Mouse (Mus musculus): ENCODE results near the gene Olfr1341. TPM values are rescaled to one million over a fixed set of nuclear protein-coding genes. Genes with fewer than 3 reads are reported as not detected.

Olfr1341 gene
- not detected in 2 replicates for polyA plus RNA-seq (2014; fragmentation: Nextera tagmentation; extraction: Ambion mirVana)

GRCm38 (mm10) chr4:118703223-118703622, at the start of gene Olfr1341:
Gene Olfr1341, plus strand, starts transcription at chr4:118703523.
- ATAC-seq (replicated peaks; ENCODE audit: low FRiP score) (no peak), DNase-seq (ENCODE audit: low spot score) (no peak)
- H3K27me3 ChIP-seq (replicated peaks; ENCODE audit: control insufficient read depth, insufficient read depth, low read length): no peaks in the 10 kb centered on the region
- no peak within 1 kb of the TSS for H3K4me2 ChIP-seq
- no peak within 1 kb of the TSS for H3K27ac ChIP-seq (ENCODE audit: low read depth, low read length)
- no peaks in the 10 kb centered on the region for H3K9me3 ChIP-seq (ENCODE audit: control insufficient read depth, low read length)
- H3K9ac ChIP-seq (ENCODE audit: low read depth, low read length): no peak within 1 kb of the TSS
- H3K4me1 ChIP-seq (replicated peaks; ENCODE audit: control insufficient read depth, insufficient read depth, low read length): no peaks in the 10 kb centered on the region
- H3K4me3 ChIP-seq (ENCODE audit: low read depth, low read length): no peak within 1 kb of the TSS
- H3K36me3 ChIP-seq (ENCODE audit: control insufficient read depth, insufficient read depth, low read length): no peaks in the 10 kb centered on the region
- WGBS: 73% methylated on average over 3 of the region's 3 CpGs

DNA sequence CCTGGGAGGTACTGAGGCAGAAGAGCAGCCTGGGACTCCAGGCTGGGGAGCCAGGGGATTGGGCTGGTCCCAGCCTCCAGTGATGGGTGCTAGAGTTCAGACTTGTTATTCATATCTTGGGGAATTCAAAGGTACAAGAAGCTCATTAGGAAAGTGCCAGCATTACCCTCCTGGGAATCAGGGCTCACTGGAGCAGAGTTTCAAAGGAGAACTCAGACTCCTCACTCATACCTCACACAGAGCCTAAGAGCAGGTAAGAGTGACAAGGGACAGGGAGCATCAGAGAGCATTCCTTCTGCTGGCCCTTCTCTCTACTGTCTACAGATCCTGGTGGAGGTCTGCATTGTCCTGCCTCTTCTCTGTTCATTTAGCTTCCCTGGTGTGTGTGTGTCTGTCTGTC, 44.7 kb upstream of the Olfr1341 start, which contains the start of gene Olfr62:
Olfr62 (plus strand) TSS at position 301 of the 400 bp plus-strand sequence.
- Histone ChIP-seq H3K4me3 (ENCODE audit: low read depth, low read length) (no peak within 1 kb of the TSS), H3K27ac (ENCODE audit: low read depth, low read length) (no peak within 1 kb of the TSS), H3K27me3 (replicated peaks; ENCODE audit: control insufficient read depth, insufficient read depth, low read length) (no peaks in the 10 kb centered on the region), H3K4me1 (replicated peaks; ENCODE audit: control insufficient read depth, insufficient read depth, low read length) (no peaks in the 10 kb centered on the region), H3K36me3 (ENCODE audit: control insufficient read depth, insufficient read depth, low read length) (no peaks in the 10 kb centered on the region), H3K9me3 (ENCODE audit: control insufficient read depth, low read length) (no peaks in the 10 kb centered on the region), H3K9ac (ENCODE audit: low read depth, low read length) (no peak within 1 kb of the TSS), H3K4me2 (no peak within 1 kb of the TSS)
- ATAC-seq (replicated peaks; ENCODE audit: low FRiP score) (no peak), DNase-seq (ENCODE audit: low spot score) (no peak)

- H3K27ac ChIP-seq (ENCODE audit: low read depth, low read length): no peak overlapping the region
- WGBS: 10% methylated on average over 2 of the region's 2 CpGs
- no peak overlapping the region for H3K4me2 ChIP-seq
- DNase-seq (ENCODE audit: low spot score) (no peak), ATAC-seq (replicated peaks; ENCODE audit: low FRiP score) (no peak)
- H3K4me3 ChIP-seq (ENCODE audit: low read depth, low read length): no peak overlapping the region
- H3K36me3 ChIP-seq (ENCODE audit: control insufficient read depth, insufficient read depth, low read length): no peaks in the 10 kb centered on the region
- H3K9me3 ChIP-seq (ENCODE audit: control insufficient read depth, low read length): no peaks in the 10 kb centered on the region
- H3K4me1 ChIP-seq (replicated peaks; ENCODE audit: control insufficient read depth, insufficient read depth, low read length): no peaks in the 10 kb centered on the region
- no peak overlapping the region for H3K9ac ChIP-seq (ENCODE audit: low read depth, low read length)
- H3K27me3 ChIP-seq (replicated peaks; ENCODE audit: control insufficient read depth, insufficient read depth, low read length): no peaks in the 10 kb centered on the region
These were observed 16.2 kb upstream of the Olfr1341 start for GRCm38 (mm10) chr4:118687086-118687485.

DNA sequence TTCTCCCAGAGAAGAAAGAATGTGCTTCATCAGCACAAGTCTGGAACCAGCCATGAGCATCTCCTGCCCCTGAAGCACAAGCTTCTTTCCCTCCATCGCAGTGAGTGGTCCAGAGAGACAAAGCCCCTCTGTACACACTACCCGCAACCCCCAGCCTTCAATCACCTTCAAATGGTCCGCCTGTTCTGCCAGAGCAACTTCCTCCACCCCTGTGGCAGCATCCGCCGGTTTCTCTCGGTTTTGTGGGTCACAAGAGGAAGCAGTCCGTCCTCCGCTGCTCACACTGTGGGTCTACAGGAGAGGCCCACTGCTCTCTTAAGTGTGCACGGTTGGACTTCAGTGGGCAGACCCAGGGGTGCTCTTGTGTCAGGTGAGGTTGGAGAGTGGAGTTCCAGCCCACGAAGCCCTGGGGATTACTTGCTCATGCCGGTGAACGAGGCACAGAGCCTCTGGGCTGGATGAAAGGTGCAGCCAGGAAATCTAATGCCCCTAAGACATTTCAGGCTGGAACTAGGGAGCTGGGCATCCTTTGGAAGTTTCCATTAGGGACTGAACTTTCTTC, 10.8 kb upstream of the Olfr1341 start, which contains the start of gene Olfr1342:
Olfr1342 (minus strand) TSS at position 345 of the 562 bp plus-strand sequence.
- no peak for ATAC-seq (replicated peaks; ENCODE audit: low FRiP score)
- Histone ChIP-seq H3K4me2 (no peak within 1 kb of the TSS), H3K9me3 (ENCODE audit: control insufficient read depth, low read length) (no peaks in the 10 kb centered on the region), H3K27me3 (replicated peaks; ENCODE audit: control insufficient read depth, insufficient read depth, low read length) (no peaks in the 10 kb centered on the region), H3K9ac (ENCODE audit: low read depth, low read length) (no peak within 1 kb of the TSS), H3K27ac (ENCODE audit: low read depth, low read length) (no peak within 1 kb of the TSS), H3K36me3 (ENCODE audit: control insufficient read depth, insufficient read depth, low read length) (no peaks in the 10 kb centered on the region), H3K4me3 (ENCODE audit: low read depth, low read length) (no peak within 1 kb of the TSS), H3K4me1 (replicated peaks; ENCODE audit: control insufficient read depth, insufficient read depth, low read length) (no peaks in the 10 kb centered on the region)
- 40% methylated on average over 12 of the region's 12 CpGs for WGBS
- no peak for DNase-seq (ENCODE audit: low spot score)

GRCm38 (mm10) chr4:118693812-118694211, 9.5 kb upstream of the Olfr1341 start:
- no peak overlapping the region for H3K4me3 ChIP-seq (ENCODE audit: low read depth, low read length)
- no peak overlapping the region for H3K9ac ChIP-seq (ENCODE audit: low read depth, low read length)
- no peak overlapping the region for H3K4me2 ChIP-seq
- DNase-seq (ENCODE audit: low spot score) (no peak), ATAC-seq (replicated peaks; ENCODE audit: low FRiP score) (no peak)
- WGBS: 49% methylated on average over 2 of the region's 2 CpGs
- H3K27me3 ChIP-seq (replicated peaks; ENCODE audit: control insufficient read depth, insufficient read depth, low read length): no peaks in the 10 kb centered on the region
- H3K27ac ChIP-seq (ENCODE audit: low read depth, low read length): no peak overlapping the region
- no peaks in the 10 kb centered on the region for H3K9me3 ChIP-seq (ENCODE audit: control insufficient read depth, low read length)
- H3K4me1 ChIP-seq (replicated peaks; ENCODE audit: control insufficient read depth, insufficient read depth, low read length): no peaks in the 10 kb centered on the region
- H3K36me3 ChIP-seq (ENCODE audit: control insufficient read depth, insufficient read depth, low read length): no peaks in the 10 kb centered on the region

- no peak overlapping the region for H3K4me2 ChIP-seq
- no peaks in the 10 kb centered on the region for H3K4me1 ChIP-seq (replicated peaks; ENCODE audit: control insufficient read depth, insufficient read depth, low read length)
These were observed 4.8 kb downstream of the Olfr1341 start for GRCm38 (mm10) chr4:118708086-118708485.

DNA sequence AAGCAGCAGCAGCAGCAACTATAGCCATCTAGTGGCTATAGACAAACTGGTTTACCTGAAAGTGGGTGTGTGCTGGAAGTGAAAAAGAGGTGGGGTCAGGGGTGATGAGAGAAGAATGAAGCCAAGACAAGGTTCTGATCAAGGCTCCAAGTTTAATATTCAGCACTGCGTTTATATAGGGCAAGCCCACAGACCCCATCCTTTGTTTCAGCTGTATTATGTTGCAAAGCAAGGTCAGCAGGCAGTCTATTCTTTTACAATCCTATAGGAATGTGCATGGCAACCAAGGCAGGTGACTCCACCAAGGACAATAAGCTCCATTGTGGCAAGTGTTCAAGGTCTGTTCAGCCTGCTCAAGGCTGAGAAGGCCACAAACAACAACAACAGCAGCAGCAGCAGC, 8.3 kb downstream of the Olfr1341 start:
- no peak for ATAC-seq (replicated peaks; ENCODE audit: low FRiP score)
- WGBS: 41% methylated on average over 1 of the region's 1 CpGs
- Histone ChIP-seq H3K36me3 (ENCODE audit: control insufficient read depth, insufficient read depth, low read length) (no peaks in the 10 kb centered on the region), H3K9me3 (ENCODE audit: control insufficient read depth, low read length) (no peaks in the 10 kb centered on the region), H3K27ac (ENCODE audit: low read depth, low read length) (no peak overlapping the region), H3K4me2 (no peak overlapping the region), H3K27me3 (replicated peaks; ENCODE audit: control insufficient read depth, insufficient read depth, low read length) (no peaks in the 10 kb centered on the region), H3K4me1 (replicated peaks; ENCODE audit: control insufficient read depth, insufficient read depth, low read length) (no peaks in the 10 kb centered on the region), H3K4me3 (ENCODE audit: low read depth, low read length) (no peak overlapping the region), H3K9ac (ENCODE audit: low read depth, low read length) (no peak overlapping the region)
- no peak for DNase-seq (ENCODE audit: low spot score)

More at GRCm38 (mm10) chr4:118708086-118708485, 4.8 kb downstream of the Olfr1341 start:
- Histone ChIP-seq H3K9me3 (ENCODE audit: control insufficient read depth, low read length) (no peaks in the 10 kb centered on the region), H3K27ac (ENCODE audit: low read depth, low read length) (no peak overlapping the region), H3K9ac (ENCODE audit: low read depth, low read length) (no peak overlapping the region), H3K27me3 (replicated peaks; ENCODE audit: control insufficient read depth, insufficient read depth, low read length) (no peaks in the 10 kb centered on the region), H3K36me3 (ENCODE audit: control insufficient read depth, insufficient read depth, low read length) (no peaks in the 10 kb centered on the region), H3K4me3 (ENCODE audit: low read depth, low read length) (no peak overlapping the region)
- no peak for DNase-seq (ENCODE audit: low spot score)
- whole genome bisulfite sequencing: 70% methylated on average over 5 of the region's 5 CpGs
- ATAC-seq (replicated peaks; ENCODE audit: low FRiP score): no peak

DNA sequence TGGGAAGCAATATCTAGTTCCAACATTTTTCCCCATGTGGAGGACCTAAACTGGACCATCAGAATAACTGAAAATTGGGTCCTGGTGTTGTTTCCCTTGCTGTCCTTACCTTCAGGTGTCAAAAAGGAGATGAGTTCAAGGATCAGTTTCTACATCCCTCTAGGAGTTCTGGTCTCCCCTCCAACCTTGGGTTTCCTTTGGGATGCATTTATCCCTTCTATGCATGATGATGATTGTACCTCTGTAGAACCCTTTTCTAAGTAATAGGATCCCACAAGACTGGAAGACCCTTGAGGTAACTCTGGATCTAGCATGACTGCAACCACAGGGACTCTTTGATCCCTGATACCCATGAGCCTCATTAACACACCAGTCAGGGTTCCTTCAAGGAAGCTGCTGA, 16.5 kb downstream of the Olfr1341 start, which contains the start of gene Olfr1340:
Olfr1340 (plus strand) TSS at position 301 of the 400 bp plus-strand sequence.
- no peaks in the 10 kb centered on the region for H3K36me3 ChIP-seq (ENCODE audit: control insufficient read depth, insufficient read depth, low read length)
- no peak within 1 kb of the TSS for H3K4me3 ChIP-seq (ENCODE audit: low read depth, low read length)
- no peaks in the 10 kb centered on the region for H3K9me3 ChIP-seq (ENCODE audit: control insufficient read depth, low read length)
- no peak for DNase-seq (ENCODE audit: low spot score)
- no peak within 1 kb of the TSS for H3K9ac ChIP-seq (ENCODE audit: low read depth, low read length)
- no peak for ATAC-seq (replicated peaks; ENCODE audit: low FRiP score)
- H3K4me2 ChIP-seq: no peak within 1 kb of the TSS
- H3K27me3 ChIP-seq (replicated peaks; ENCODE audit: control insufficient read depth, insufficient read depth, low read length): no peaks in the 10 kb centered on the region
- H3K27ac ChIP-seq (ENCODE audit: low read depth, low read length): no peak within 1 kb of the TSS
- no peaks in the 10 kb centered on the region for H3K4me1 ChIP-seq (replicated peaks; ENCODE audit: control insufficient read depth, insufficient read depth, low read length)

- no peak overlapping the region for H3K9ac ChIP-seq (ENCODE audit: low read depth, low read length)
- 54% methylated on average over 10 of the region's 10 CpGs for WGBS
- no peaks in the 10 kb centered on the region for H3K36me3 ChIP-seq (ENCODE audit: control insufficient read depth, insufficient read depth, low read length)
- H3K4me1 ChIP-seq (replicated peaks; ENCODE audit: control insufficient read depth, insufficient read depth, low read length): no peaks in the 10 kb centered on the region
- DNase-seq (ENCODE audit: low spot score) (peak; percentile 34), ATAC-seq (replicated peaks; ENCODE audit: low FRiP score) (no peak)
- no peak overlapping the region for H3K27ac ChIP-seq (ENCODE audit: low read depth, low read length)
- no peaks in the 10 kb centered on the region for H3K27me3 ChIP-seq (replicated peaks; ENCODE audit: control insufficient read depth, insufficient read depth, low read length)
- no peak overlapping the region for H3K4me3 ChIP-seq (ENCODE audit: low read depth, low read length)
- no peaks in the 10 kb centered on the region for H3K9me3 ChIP-seq (ENCODE audit: control insufficient read depth, low read length)
- no peak overlapping the region for H3K4me2 ChIP-seq
These were observed 18.6 kb downstream of the Olfr1341 start for GRCm38 (mm10) chr4:118721742-118722483.

Data from liver, embryonic 11.5 days (tissue).